Mouse (Mus musculus) right cerebral cortex, postnatal 14 days (tissue): Measurements from ENCODE around the gene 1700029P11Rik.

ENCODE experiments used
- DNase-seq: peaks from one replicate; pipeline ENCODE4 v3.0.0; 2022

Gene 1700029P11Rik

DNA sequence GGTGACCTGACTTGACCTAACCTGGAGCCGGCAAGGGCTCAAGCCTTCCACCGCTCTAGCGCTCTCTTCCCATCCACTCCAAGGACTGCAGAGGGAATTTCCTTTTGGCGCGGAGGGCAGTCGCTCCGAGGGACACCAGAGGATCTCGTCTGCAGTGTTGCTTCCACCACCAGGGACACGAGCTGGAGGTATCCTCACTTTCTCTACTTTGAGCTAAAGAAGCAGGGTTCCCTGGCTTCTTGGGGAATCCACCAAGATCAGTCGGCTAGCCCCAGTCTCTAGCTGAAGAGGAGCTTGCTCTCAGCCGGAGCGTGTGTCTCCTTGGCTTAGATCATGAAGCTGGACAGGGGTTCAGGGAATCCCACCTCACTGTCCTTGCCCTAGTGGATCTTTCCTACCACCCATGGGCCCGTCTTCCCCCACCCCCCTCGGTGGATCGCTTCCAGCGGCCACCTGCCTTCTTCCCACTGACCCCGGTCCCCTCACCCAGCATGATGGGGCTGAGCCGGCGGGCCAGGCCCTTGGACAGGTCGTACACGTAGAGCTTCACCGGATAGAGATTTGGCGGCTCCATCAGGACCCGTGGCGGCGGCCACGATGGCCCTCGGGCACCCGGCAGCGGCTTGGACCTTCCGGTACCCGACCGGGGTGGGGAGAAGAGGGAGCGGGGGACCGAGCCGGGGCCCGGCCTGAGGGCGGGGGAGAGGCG, 35.2 kb downstream of the 1700029P11Rik start:
- DNase-seq: peak; percentile 37

DNA sequence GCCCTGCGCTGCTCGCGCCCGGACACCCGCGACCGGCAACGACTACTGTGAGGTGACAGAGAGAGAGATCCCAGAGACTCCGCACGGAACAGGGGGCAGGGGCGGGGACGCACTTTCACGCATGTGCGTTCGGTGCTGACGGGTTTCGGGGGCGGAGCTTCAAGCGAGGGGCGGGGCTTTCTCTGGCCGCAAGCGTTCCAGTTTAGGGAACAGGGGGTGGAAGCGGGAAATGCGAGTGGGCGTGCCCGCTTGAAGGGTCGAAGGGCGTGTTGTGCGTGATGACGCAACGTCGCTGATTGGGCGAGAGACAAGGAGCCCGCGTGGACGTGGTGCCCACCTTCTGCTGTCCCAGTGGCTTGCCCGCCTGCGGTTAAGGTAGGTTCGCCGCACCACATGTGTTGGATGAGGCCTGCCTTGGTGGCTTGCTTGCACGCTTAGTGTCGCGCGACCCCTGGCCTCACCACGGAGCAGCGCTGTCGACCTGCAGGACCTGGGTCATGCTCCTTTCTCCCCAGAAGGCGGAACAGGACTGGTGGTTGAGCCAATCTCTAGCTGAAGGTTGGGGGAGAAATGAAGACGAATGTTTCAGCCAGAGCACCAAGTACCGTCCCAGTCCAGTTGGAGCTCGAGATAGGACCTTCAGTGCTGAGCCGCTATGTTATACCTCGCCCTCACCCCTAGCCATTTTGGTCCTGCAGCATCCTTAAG, 35.9 kb downstream of the 1700029P11Rik start:
- DNase-seq: peak; percentile 100

DNA sequence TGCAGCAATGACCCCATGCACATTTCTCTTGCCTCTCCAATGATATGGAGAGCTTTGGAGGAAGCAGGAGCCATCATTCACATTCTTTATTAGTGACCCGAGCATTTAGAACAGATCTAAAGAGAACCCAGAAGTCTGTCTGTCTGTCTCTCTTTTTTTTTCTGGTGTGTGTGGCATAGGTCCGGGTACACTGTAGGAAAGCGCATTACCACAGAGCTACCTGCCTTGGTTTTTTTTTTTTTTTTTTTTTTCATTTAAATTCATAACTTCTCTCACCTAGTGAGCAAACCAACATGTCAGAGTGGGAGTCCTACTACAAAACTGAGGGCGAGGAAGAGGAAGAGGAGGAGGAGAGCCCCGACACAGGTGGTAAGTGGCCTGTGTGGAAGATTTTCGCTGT, 36.5 kb downstream of the 1700029P11Rik start:
- no peak for DNase-seq

DNA sequence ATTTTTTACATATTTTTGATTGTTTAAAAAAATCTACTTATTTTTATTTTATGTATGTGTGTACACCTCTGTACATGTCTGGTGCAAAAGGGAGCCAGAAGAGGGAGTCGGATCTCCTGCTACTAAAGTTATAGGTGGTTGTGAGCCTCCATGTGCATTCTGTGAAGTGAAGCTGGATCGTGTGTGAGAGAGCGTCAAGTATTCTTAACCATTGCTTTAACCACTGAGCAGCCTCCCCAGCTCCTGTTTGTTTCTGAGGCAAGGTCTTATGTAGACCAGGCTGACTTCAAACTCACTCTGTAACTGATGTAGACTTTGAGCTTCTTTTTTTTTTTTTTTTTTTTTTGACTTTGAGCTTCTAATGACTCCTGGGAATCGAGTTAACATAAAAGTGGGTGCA, 37.1 kb downstream of the 1700029P11Rik start:
- no peak for DNase-seq

DNA sequence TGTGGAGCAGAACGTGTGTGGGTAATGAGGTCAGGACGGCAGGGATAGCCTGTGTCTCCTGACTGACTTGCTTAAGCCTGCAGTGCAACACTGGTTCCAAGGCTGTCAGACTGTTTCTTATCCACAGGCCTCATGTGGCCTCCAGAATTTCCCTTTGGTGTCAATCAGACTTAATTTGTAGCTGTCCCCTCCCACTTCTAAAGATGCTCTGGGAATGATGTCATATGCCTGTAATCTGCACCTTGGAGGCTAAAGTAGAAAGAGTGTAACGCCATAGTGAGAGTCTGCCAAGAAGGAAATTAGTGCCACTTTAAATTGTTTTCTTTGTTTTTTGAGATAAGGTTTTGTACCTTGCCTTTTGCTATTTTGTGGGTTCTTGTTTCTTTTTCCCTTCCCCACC, 38.9 kb downstream of the 1700029P11Rik start:
- no peak for DNase-seq

DNA sequence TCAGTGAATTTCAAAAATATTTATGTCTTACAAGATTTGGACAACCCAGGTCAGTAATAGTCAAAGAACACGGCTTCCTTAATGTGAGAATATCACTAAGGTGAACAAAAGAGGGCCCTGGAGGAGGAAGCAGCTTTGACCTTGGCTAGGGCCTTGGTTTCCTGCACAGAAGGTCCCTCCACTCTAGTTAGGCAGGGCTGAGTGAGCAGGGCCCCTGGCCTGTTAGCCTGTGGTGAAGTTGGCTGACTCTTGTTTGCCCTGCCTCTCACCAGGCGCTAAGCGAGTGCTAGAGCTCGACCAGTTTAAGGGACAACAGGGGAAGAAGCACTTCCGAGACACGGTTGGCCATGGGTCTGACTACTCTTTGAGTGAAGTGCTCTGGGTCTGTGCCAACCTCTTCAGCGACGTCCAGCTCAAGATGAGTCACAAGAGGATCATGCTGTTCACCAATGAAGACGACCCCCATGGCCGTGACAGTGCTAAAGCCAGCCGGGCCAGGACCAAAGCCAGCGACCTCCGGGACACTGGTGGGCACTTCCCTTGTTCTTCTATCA, 42.3 kb downstream of the 1700029P11Rik start:
- no peak for DNase-seq

DNA sequence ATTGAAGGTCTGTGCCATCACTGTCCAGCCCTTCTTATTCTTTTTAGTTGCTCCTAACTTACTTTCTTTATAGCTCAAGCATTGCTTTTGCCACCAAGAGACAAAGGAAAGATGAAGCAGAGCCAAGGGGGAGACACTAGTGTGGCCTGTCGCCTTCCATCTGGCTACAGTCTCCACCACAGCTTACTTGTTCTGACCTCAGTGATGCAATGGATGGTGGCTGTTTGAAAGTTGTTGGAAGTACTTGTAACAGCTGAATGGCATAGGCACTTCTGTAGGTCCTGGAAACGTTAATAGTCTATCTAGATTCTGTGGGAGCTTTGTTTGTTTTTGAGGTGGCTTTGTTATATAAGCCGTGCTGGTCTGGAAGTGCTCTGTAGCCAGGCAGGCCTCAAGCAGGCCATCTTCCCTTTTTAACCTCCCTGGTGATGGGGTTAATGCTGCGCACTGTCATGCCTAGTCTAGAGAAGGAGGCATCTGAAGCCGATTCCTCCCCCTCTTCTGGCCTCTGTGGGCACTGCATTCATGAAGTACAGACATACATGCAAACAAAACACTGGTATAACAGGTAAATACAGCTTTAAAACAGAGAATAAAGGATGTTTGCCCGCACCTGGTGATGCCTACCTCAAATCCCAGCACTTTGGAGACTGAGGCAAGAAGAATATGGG, 43.8 kb downstream of the 1700029P11Rik start:
- no peak for DNase-seq

DNA sequence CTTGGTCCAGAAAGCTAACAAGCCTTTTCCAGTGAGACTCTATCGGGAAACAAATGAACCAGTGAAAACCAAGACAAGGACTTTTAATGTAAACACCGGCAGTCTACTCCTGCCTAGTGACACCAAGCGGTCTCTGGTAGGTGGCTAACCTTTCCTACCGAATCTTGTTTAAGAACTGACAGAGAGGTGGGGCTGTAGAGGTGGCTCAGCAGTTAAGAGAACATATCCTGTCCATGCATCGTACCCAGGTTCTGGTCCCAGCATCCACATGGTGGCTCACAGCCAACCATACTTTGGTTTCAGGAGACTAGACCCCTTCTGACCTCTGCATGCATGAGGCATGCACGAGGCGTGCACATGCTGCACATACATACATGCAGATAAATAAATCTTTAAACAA, 46.9 kb downstream of the 1700029P11Rik start:
- no peak for DNase-seq

DNA sequence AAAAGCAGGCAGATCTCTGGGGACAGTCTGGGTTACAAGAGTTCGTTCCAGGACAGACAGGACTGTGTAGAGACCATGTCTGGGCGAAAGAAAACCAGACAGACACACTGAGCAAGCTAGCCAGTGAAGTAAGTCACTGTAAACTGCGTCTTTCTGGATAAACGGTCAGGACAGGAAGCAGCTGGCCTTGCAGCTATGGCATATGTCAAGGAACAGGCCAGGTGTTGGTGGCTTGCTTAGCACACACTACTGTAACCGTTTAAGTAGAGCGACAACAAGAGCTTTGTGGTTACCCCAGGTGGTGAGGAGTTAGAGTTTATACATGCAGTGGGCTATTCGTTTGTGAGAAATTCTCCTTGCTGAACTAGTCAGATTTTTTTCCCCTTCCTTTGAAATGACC, 47.4 kb downstream of the 1700029P11Rik start:
- no peak for DNase-seq
